Mouse (Mus musculus): ENCODE data around the gene Arhgef28. TPM values are rescaled to one million over a fixed set of nuclear protein-coding genes. Genes with fewer than 3 reads are reported as not detected.

Gene Arhgef28
- 1 to 10 TPM; 5.1 to 7.9 TPM for total RNA-seq (2021)
- long read RNA-seq, experiment 1, full-length matches to known transcripts, result 1 of 1 reads
- long read RNA-seq, experiment 1, partial matches to known transcripts, result 0 of 1 reads
- long read RNA-seq, experiment 1, other reads (novel, unspliced or antisense), result 0 of 1 reads
- long read RNA-seq, experiment 2, result 0 reads

- DNase-seq, result peak; percentile 69 to 76
These were observed at the start of gene Arhgef28 for GRCm38 (mm10) chr13:98205771-98206545. Gene Arhgef28, minus strand, starts transcription at chr13:98206439.

DNA sequence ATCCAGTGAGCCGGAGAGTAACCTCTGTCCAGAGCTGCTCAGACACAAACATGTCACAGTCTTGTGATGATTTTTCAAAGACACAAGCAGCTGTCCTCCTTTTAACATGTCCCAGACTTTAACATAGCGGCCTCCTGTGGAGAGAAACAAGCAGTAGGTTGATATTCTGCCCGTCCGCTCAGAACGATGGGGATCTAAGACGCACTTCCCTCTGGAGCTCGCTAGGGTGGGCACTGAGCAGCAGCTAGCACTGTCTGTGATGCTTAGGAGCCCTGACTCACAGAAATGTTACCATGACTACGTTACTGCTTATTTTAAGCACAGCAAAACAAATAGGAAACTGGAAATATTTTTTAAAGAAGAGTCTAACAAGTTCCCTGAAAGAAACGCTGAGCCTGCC, 48.7 kb upstream of the Arhgef28 start:
- DNase-seq, result peak in 1 of 2 experiments; percentile 34

GRCm38 (mm10) chr13:98249594-98249993, 43.4 kb upstream of the Arhgef28 start:
- no peak for DNase-seq

- no peak for DNase-seq
These were observed 39.1 kb upstream of the Arhgef28 start for GRCm38 (mm10) chr13:98245386-98245785.

GRCm38 (mm10) chr13:98244571-98245350, 38.5 kb upstream of the Arhgef28 start:
- DNase-seq, result no peak

DNA sequence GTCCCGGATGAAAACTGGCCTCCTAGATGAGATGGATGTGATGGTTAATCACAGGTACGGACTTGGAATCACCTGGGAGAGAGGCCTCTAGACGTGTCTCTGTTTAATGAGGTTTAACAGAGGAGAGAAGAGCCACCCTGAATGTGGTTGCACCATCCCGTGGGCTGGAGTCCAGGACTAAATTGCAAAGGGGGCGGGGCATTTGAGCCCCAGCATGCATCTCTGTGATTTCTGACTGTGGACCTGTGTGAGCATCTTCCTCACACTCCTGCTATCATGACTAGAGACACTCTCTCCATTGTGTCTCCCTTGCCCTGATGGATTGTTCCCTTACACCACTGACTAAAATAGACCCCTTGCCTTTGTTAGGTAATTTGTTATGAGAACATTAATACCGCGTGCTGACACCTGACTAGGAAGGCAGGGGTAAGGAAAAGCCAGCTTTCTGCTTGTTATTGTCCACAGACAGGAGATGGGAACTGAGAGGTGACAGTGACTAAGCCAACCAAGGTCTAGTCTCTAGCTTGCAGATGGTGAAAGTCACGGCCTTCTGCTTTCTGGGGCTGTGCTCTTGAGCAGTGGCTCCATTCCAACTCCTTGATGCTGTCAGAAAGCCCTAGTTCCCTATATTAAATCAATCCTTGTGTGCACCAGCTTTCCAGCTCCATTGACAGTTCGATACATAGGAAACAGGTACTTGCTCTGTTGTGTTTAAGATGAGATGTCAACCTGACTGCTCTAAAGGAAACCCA, 35.5 kb upstream of the Arhgef28 start:
- DNase-seq, result no peak

- peak; percentile 27 to 85 for DNase-seq
These were observed 33.9 kb upstream of the Arhgef28 start for GRCm38 (mm10) chr13:98239978-98240641.

DNA sequence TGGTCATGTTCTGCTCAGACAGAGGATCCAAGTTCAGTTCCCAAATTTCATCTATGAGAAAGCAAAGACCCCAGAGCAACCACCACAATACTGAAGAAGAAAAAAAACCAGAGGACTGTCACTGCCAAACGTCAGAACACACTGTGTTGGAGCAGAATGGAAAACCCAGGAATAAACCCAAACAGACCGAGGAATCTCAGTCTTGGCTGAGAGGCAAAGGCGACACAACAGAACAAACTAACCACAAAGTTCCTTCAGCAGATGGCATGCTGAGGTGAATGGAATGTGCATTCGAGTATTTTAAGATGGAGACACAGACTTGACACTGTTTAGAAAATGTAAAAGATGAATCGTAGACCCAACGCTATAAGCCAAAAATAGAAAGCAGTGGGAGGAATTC, 29.2 kb upstream of the Arhgef28 start:
- no peak for DNase-seq

DNA sequence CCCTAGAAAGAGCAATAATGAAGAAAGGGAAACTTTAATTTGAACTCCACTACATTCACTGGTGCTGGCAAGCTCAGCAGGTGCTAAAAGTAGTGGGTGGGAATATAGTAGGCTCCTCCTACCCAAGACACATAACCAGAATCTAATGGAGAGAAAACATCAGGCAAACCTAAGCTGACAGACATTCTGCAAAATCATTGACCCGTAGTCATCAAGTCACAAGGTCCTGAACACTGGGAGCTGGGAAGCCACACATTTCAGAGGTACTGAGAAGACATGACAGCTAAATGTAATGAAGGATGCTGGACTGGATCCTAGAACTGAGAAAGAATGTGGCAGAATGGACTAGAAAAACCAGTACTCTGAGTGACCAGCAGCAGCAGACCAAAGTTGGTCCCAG, 24.3 kb upstream of the Arhgef28 start:
- DNase-seq, result no peak

GRCm38 (mm10) chr13:98226225-98226624, 20.0 kb upstream of the Arhgef28 start:
- no peak for DNase-seq

- peak; percentile 13 to 54 for DNase-seq
These were observed 16.6 kb upstream of the Arhgef28 start for GRCm38 (mm10) chr13:98222848-98223247.

GRCm38 (mm10) chr13:98210137-98210536, 3.9 kb upstream of the Arhgef28 start:
- no peak for DNase-seq

DNA sequence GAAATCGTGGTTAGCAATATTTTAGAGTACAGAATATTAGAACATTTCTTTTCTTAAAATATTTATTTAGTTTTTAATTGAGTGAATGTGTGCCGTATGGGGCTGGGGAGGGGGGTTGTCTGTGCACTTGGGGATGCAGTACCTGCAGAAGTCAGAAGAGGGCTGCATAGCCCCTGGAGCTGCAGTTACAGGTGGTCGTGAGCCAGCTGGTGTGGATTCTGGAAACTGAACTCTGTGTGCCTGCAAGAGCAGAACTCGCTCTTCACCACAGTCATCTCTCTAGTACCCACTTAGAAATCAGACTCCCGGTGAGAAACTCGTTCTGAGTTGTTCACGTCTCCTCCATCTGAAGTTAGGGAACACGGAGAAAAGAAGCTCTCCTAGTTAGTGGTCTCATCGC, 2.6 kb upstream of the Arhgef28 start:
- no peak for DNase-seq

DNA sequence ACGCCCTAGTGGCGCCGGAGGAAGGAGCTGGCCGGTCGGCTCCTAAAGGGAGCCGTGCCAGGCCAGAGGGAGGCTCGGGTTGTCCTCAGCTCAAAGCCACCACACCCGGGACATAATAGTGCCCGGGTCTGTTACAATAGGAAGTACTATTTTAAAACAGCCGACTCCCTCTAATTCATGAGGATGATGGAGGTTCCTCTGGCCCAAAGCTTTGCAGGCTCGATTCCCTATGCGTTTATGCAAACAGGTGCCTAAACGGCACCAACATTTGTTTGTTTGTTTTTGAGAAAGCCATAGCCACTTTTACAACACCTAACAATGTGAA, 269 bp upstream of the Arhgef28 start:
- no peak for DNase-seq

- no peak for DNase-seq
These were observed 1.1 kb downstream of the Arhgef28 start for GRCm38 (mm10) chr13:98205111-98205510.

- no peak for DNase-seq
These were observed 1.9 kb downstream of the Arhgef28 start for GRCm38 (mm10) chr13:98204371-98204770.

GRCm38 (mm10) chr13:98201436-98201835, 4.8 kb downstream of the Arhgef28 start:
- DNase-seq, result no peak

GRCm38 (mm10) chr13:98192596-98192995, 13.6 kb downstream of the Arhgef28 start:
- peak in 1 of 2 experiments; percentile 10 for DNase-seq

DNA sequence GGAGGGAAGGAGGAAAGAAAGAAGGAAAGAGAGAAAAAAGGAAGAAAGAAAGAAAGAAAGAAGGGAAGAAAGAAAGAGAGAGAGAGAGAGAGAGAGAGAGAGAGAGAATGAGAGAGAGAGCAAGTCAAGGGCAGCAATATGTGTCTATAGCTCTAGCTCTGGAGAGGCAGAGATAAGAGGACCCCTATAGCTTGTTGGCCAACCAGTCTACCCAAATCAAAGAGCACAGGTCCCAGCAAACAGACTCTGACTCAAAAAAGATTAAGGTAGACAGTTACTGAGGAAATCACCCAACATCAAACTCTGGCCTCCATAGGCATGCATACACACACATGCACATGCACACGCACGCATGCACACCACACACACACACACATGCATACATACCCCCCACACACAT, 17.7 kb downstream of the Arhgef28 start:
- no peak for DNase-seq

GRCm38 (mm10) chr13:98187904-98188303, 18.3 kb downstream of the Arhgef28 start:
- no peak for DNase-seq

DNA sequence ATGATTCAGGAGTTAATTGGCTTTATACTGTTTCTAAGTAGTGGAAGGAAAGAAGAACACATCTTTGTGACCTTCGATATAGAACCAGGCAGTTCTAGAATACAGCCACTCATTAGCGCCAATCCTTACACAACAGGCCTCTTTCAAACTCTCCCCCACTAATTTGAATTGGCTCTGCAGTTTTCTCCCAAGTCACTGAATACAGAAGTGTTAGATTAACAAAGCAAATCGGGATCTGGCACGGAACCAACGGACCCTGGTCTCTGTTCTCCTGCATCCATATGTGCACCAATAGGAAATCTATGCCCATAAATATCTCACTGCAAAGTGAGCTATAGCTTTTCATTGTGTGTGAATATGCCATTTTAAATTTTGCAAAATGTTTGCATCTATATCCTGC, 20.1 kb downstream of the Arhgef28 start:
- no peak for DNase-seq

DNA sequence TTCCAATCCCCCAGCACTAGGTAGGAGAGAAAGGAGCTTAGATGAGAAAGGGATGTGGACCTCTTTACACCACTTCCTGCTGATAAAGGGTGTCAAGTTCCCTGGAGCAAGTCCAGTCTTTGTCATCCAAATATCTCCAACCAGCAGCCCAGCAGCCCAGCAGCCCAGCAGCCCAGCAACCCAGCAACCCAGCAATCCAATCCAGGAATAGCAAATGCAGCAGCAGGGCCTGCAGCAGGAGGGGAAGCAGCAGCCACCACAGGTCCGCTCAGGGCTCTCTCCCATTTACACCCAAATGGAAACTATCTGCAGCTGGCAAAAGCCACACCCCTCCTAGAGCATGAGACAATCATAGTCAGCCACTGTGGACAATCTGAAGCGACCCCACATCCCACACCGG, 21.6 kb downstream of the Arhgef28 start:
- DNase-seq, result peak in 1 of 2 experiments; percentile 14
